Mouse (Mus musculus): Measurements from ENCODE around the gene Lefty1.

DNA sequence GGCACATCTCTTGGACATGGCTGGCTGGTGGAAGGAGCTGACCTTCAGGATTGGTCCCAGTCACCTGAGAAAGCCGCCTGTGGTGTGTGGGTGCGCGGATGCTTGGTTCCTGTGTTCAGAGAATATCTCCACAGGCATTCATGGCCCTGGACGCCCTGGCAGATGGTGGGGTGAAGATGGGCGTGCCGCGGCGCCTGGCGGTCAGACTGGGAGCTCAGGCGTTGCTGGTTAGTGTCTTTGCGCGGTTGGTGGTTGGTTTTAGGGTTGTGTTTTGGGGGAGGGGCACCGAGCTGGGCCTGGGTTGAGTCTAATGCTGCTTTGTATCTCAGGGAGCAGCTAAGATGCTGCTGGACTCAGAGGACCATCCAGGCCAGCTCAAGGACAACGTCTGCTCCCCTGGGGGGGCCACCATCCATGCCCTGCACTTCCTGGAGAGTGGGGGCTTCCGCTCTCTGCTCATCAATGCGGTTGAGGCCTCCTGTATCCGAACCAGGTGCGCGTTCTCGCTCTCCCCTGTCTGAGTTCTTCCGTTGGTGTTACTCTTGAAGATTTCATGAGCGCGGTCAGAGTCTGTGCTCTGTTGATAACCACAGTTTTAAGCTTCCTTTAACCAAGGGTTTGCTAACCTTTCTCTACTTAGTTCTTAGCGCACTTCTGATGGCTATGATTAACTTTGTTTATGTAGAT is 28.2 kb upstream of the Lefty1 start:
- TF ChIP-seq POLR2A (IDR thresholded peaks at IDR 0.05; ENCODE audit: borderline replicate concordance, control insufficient read depth, low read depth, low read length): no peak
- no peak for TF ChIP-seq CTCF (IDR thresholded peaks at IDR 0.05; ENCODE audit: control insufficient read depth, insufficient read depth, low read length)

All from bone marrow, adult 2 months (tissue).